Mouse (Mus musculus): ENCODE data around the gene B3gat3. TPM values are rescaled to one million over a fixed set of nuclear protein-coding genes. Genes with fewer than 3 reads are reported as not detected.
"Not testable (repeated sequence)": the region's sequence is repeated elsewhere in the genome, so short reads cannot be mapped to it uniquely, and the experiment has no call there.

Gene B3gat3
- polyA plus RNA-seq, 1 experiment from 2014 or later, result 96.1 TPM

GRCm38 (mm10) chr19:8887585-8888463, 32.4 kb upstream of the B3gat3 start:
- peak overlapping the region; percentile 85 for H3K27ac ChIP-seq
- H3K4me1 ChIP-seq, result peaks cover 20% of the 10 kb centered on the region
- WGBS, result 14% methylated on average over 19 of the region's 19 CpGs

GRCm38 (mm10) chr19:8888511-8889385, 31.4 kb upstream of the B3gat3 start, which contains the start of the genes 1810009A15Rik and Gm49416:
Gene 1810009A15Rik (plus strand): TSS chr19:8888853.
Gene Gm49416 (plus strand): TSS chr19:8888926.
- H3K4me3 ChIP-seq, result peak within 1 kb of the TSS; percentile 65
- WGBS, result 1% methylated on average over 58 of the region's 58 CpGs
- no peaks in the 10 kb centered on the region for H3K27me3 ChIP-seq (replicated peaks)
- 0 out of 2 replicates have a peak, but pooled peaks cover 6% of the 10 kb centered on the region for H3K36me3 ChIP-seq (replicated peaks)
- ATAC-seq (replicated peaks), result peak; percentile 96
- H3K9me3 ChIP-seq, result no peaks in the 10 kb centered on the region
- peak within 1 kb of the TSS; percentile 79 for H3K4me2 ChIP-seq
- peak within 1 kb of the TSS; percentile 85 for H3K27ac ChIP-seq
- peak within 1 kb of the TSS; percentile 61 for H3K9ac ChIP-seq
- peaks cover 25% of the 10 kb centered on the region for H3K4me1 ChIP-seq

More at GRCm38 (mm10) chr19:8887585-8888463, 32.4 kb upstream of the B3gat3 start:
- Histone ChIP-seq H3K36me3 (replicated peaks) (0 out of 2 replicates have a peak, but pooled peaks cover 6% of the 10 kb centered on the region), H3K4me3 (peak overlapping the region; percentile 65), H3K9ac (peak overlapping the region; percentile 61), H3K27me3 (replicated peaks) (no peaks in the 10 kb centered on the region), H3K4me2 (peak overlapping the region; percentile 79), H3K9me3 (no peaks in the 10 kb centered on the region)
- no peak for ATAC-seq (replicated peaks)

GRCm38 (mm10) chr19:8892829-8893766, 27.1 kb upstream of the B3gat3 start, which contains the start of gene Ints5:
Gene Ints5 (plus strand): TSS chr19:8893005.
- WGBS, result 2% methylated on average over 54 of the region's 54 CpGs

GRCm38 (mm10) chr19:8895397-8895960, 24.7 kb upstream of the B3gat3 start:
- no peak overlapping the region for H3K9ac ChIP-seq
- ATAC-seq (replicated peaks), result no peak
- H3K4me3 ChIP-seq, result no peak overlapping the region
- no peaks in the 10 kb centered on the region for H3K27me3 ChIP-seq (replicated peaks)
- H3K27ac ChIP-seq, result no peak overlapping the region
- 0 out of 2 replicates have a peak, but pooled peaks cover 9% of the 10 kb centered on the region for H3K36me3 ChIP-seq (replicated peaks)
- 90% methylated on average over 9 of the region's 9 CpGs for WGBS
- no peak overlapping the region for H3K4me2 ChIP-seq
- H3K9me3 ChIP-seq, result no peaks in the 10 kb centered on the region
- peaks cover 45% of the 10 kb centered on the region for H3K4me1 ChIP-seq

More at GRCm38 (mm10) chr19:8892829-8893766, 27.1 kb upstream of the B3gat3 start, which contains the start of gene Ints5:
- H3K4me2 ChIP-seq, result peak within 1 kb of the TSS; percentile 96
- H3K27me3 ChIP-seq (replicated peaks), result no peaks in the 10 kb centered on the region
- H3K4me1 ChIP-seq, result peaks cover 37% of the 10 kb centered on the region
- H3K9ac ChIP-seq, result peak within 1 kb of the TSS; percentile 96
- H3K36me3 ChIP-seq (replicated peaks), result 0 out of 2 replicates have a peak, but pooled peaks cover 13% of the 10 kb centered on the region
- H3K9me3 ChIP-seq, result no peaks in the 10 kb centered on the region
- peak within 1 kb of the TSS; percentile 93 for H3K4me3 ChIP-seq
- ATAC-seq (replicated peaks), result peak; percentile 48
- peak within 1 kb of the TSS; percentile 91 for H3K27ac ChIP-seq

GRCm38 (mm10) chr19:8896231-8896630, 23.9 kb upstream of the B3gat3 start:
- H3K27ac ChIP-seq; H3K36me3 ChIP-seq (replicated peaks); H3K9me3 ChIP-seq; H3K27me3 ChIP-seq (replicated peaks); H3K4me2 ChIP-seq; H3K9ac ChIP-seq; H3K4me3 ChIP-seq; ATAC-seq (replicated peaks): not testable (repeated sequence)
- peaks cover 45% of the 10 kb centered on the region for H3K4me1 ChIP-seq
- 93% methylated on average over 5 of the region's 5 CpGs for WGBS

GRCm38 (mm10) chr19:8897211-8897864, 22.8 kb upstream of the B3gat3 start:
- WGBS, result 20% methylated on average over 21 of the region's 21 CpGs
- Histone ChIP-seq H3K27ac (peak overlapping the region; percentile 77), H3K4me1 (peaks cover 45% of the 10 kb centered on the region), H3K4me2 (peak overlapping the region; percentile 78), H3K9ac (peak overlapping the region; percentile 38), H3K4me3 (peak overlapping the region; percentile 62)
- H3K9me3 ChIP-seq; H3K27me3 ChIP-seq (replicated peaks); H3K36me3 ChIP-seq (replicated peaks): not testable (repeated sequence)
- peak; percentile 64 for ATAC-seq (replicated peaks)

GRCm38 (mm10) chr19:8897865-8898495, 22.2 kb upstream of the B3gat3 start, which contains the start of gene Ganab:
Gene Ganab (plus strand): TSS chr19:8898071.
- under 1% methylated on average over 53 of the region's 53 CpGs for WGBS
- H3K9ac ChIP-seq, result peak within 1 kb of the TSS; percentile 80
- peaks cover 15% of the 10 kb centered on the region for H3K36me3 ChIP-seq (replicated peaks)
- no peaks in the 10 kb centered on the region for H3K9me3 ChIP-seq
- peak within 1 kb of the TSS; percentile 78 for H3K4me2 ChIP-seq
- peak; percentile 99 for ATAC-seq (replicated peaks)
- H3K27me3 ChIP-seq (replicated peaks), result no peaks in the 10 kb centered on the region
- peak within 1 kb of the TSS; percentile 62 for H3K4me3 ChIP-seq
- H3K27ac ChIP-seq, result peak within 1 kb of the TSS; percentile 83
- peaks cover 41% of the 10 kb centered on the region for H3K4me1 ChIP-seq

GRCm38 (mm10) chr19:8898576-8898975, 21.6 kb upstream of the B3gat3 start:
- Histone ChIP-seq H3K27ac (peak overlapping the region; percentile 83), H3K36me3 (replicated peaks) (peaks cover 20% of the 10 kb centered on the region), H3K4me1 (peaks cover 37% of the 10 kb centered on the region), H3K27me3 (replicated peaks) (no peaks in the 10 kb centered on the region), H3K9ac (peak overlapping the region; percentile 80), H3K4me2 (peak overlapping the region; percentile 78), H3K9me3 (no peaks in the 10 kb centered on the region), H3K4me3 (peak overlapping the region; percentile 62)
- WGBS, result 13% methylated on average over 13 of the region's 13 CpGs
- ATAC-seq (replicated peaks), result no peak

- peak overlapping the region; percentile 62 for H3K4me3 ChIP-seq
- peak overlapping the region; percentile 80 for H3K9ac ChIP-seq
- H3K36me3 ChIP-seq (replicated peaks), result peaks cover 24% of the 10 kb centered on the region
- H3K4me1 ChIP-seq, result peaks cover 32% of the 10 kb centered on the region
- no peaks in the 10 kb centered on the region for H3K9me3 ChIP-seq
- ATAC-seq (replicated peaks), result no peak
- 65% methylated on average over 3 of the region's 3 CpGs for WGBS
- peak overlapping the region; percentile 78 for H3K4me2 ChIP-seq
- no peaks in the 10 kb centered on the region for H3K27me3 ChIP-seq (replicated peaks)
- no peak overlapping the region for H3K27ac ChIP-seq
These were observed 21.1 kb upstream of the B3gat3 start for GRCm38 (mm10) chr19:8899079-8899478.

- H3K27ac ChIP-seq, result no peak overlapping the region
- no peak overlapping the region for H3K4me2 ChIP-seq
- peaks cover 58% of the 10 kb centered on the region for H3K36me3 ChIP-seq (replicated peaks)
- H3K9ac ChIP-seq, result no peak overlapping the region
- H3K4me1 ChIP-seq, result peaks cover 17% of the 10 kb centered on the region
- no peak for ATAC-seq (replicated peaks)
- no peaks in the 10 kb centered on the region for H3K27me3 ChIP-seq (replicated peaks)
- WGBS, result 97% methylated on average over 5 of the region's 5 CpGs
- no peak overlapping the region for H3K4me3 ChIP-seq
- H3K9me3 ChIP-seq, result no peaks in the 10 kb centered on the region
These were observed 16.8 kb upstream of the B3gat3 start for GRCm38 (mm10) chr19:8903412-8903811.
